Mouse (Mus musculus): ENCODE results near the gene Fto.

Fto gene

GRCm38 (mm10) chr8:91390369-91391020 lies 77.2 kb downstream of the Fto start:
- DNase-seq (ENCODE audit: low spot score): no peak

GRCm38 (mm10) chr8:91392261-91392660 lies 78.9 kb downstream of the Fto start:
- DNase-seq (ENCODE audit: low spot score): no peak

- no peak for DNase-seq (ENCODE audit: low spot score)
Measured at GRCm38 (mm10) chr8:91395340-91396055, 82.2 kb downstream of the Fto start.

- no peak for DNase-seq (ENCODE audit: low spot score)
Measured at GRCm38 (mm10) chr8:91398053-91398452, 84.7 kb downstream of the Fto start.

GRCm38 (mm10) chr8:91402980-91403975 lies 90.0 kb downstream of the Fto start:
- no peak for DNase-seq (ENCODE audit: low spot score)

- no peak for DNase-seq (ENCODE audit: low spot score)
Measured at GRCm38 (mm10) chr8:91404311-91404710, 91.0 kb downstream of the Fto start.

GRCm38 (mm10) chr8:91405099-91405498 lies 91.8 kb downstream of the Fto start:
- DNase-seq (ENCODE audit: low spot score): no peak

GRCm38 (mm10) chr8:91406624-91407290 lies 93.4 kb downstream of the Fto start:
- no peak for DNase-seq (ENCODE audit: low spot score)

GRCm38 (mm10) chr8:91407880-91408279 lies 94.6 kb downstream of the Fto start:
- no peak for DNase-seq (ENCODE audit: low spot score)

- no peak for DNase-seq (ENCODE audit: low spot score)
Measured at GRCm38 (mm10) chr8:91410007-91410406, 96.7 kb downstream of the Fto start.

- no peak for DNase-seq (ENCODE audit: low spot score)
Measured at GRCm38 (mm10) chr8:91424491-91425074, 111.3 kb downstream of the Fto start.

- peak; percentile 42 for DNase-seq (ENCODE audit: low spot score)
Measured at GRCm38 (mm10) chr8:91425251-91425866, 112.0 kb downstream of the Fto start.

GRCm38 (mm10) chr8:91426496-91426895 lies 113.2 kb downstream of the Fto start:
- DNase-seq (ENCODE audit: low spot score): peak; percentile 12

GRCm38 (mm10) chr8:91430333-91430940 lies 117.1 kb downstream of the Fto start:
- DNase-seq (ENCODE audit: low spot score): no peak

- no peak for DNase-seq (ENCODE audit: low spot score)
Measured at GRCm38 (mm10) chr8:91436036-91436435, 122.7 kb downstream of the Fto start.

GRCm38 (mm10) chr8:91443911-91444310 lies 130.6 kb downstream of the Fto start:
- DNase-seq (ENCODE audit: low spot score): no peak

GRCm38 (mm10) chr8:91444636-91445410 lies 131.5 kb downstream of the Fto start:
- no peak for DNase-seq (ENCODE audit: low spot score)

GRCm38 (mm10) chr8:91445516-91445915 lies 132.2 kb downstream of the Fto start:
- DNase-seq (ENCODE audit: low spot score): no peak

- DNase-seq (ENCODE audit: low spot score): no peak
Measured at GRCm38 (mm10) chr8:91446008-91446407, 132.7 kb downstream of the Fto start.

All from testis, postnatal 10 days (tissue).